Mouse (Mus musculus): ENCODE measurements around the gene Lzts3. TPM values are rescaled to one million over a fixed set of nuclear protein-coding genes. Genes with fewer than 3 reads are reported as not detected.

The Lzts3 gene
- polyA plus RNA-seq, 1 experiment from 2014 or later = 1.0 TPM

GRCm38 (mm10) chr2:130583902-130584560, 58.6 kb downstream of the Lzts3 start:
- no peak overlapping the region for H3K9ac ChIP-seq
- H3K27ac ChIP-seq (ENCODE audit: low read depth) = no peak overlapping the region
- no peaks in the 10 kb centered on the region for H3K4me1 ChIP-seq (ENCODE audit: insufficient read depth)
- no peaks in the 10 kb centered on the region for H3K9me3 ChIP-seq (ENCODE audit: low read depth, low read length)
- no peak overlapping the region for H3K4me3 ChIP-seq (ENCODE audit: low read depth, low read length)
- no peak overlapping the region for H3K4me2 ChIP-seq
- WGBS = 66% methylated on average over 10 of the region's 10 CpGs
- ATAC-seq (ENCODE audit: insufficient read depth) (no peak), DNase-seq (no peak)
- H3K27me3 ChIP-seq (ENCODE audit: insufficient read depth, low read length) = peaks cover 41% of the 10 kb centered on the region
- TF ChIP-seq CTCF (IDR thresholded peaks at IDR 0.05; ENCODE audit: low read depth) = no peak
- no peaks in the 10 kb centered on the region for H3K36me3 ChIP-seq (ENCODE audit: insufficient read depth)

Other genes with a start within 250 kb of the Lzts3 start
- 49.1 and 59.0 TPM in 2 replicates for gene Cpxm1, start 245.2 kb downstream of the Lzts3 start, polyA plus RNA-seq (2014; fragmentation: Nextera tagmentation; extraction: Ambion mirVana)
- gene Gm28372, start 237.6 kb downstream of the Lzts3 start, polyA plus RNA-seq (2014; fragmentation: Nextera tagmentation; extraction: Ambion mirVana) = not detected in 2 replicates
- gene 1700020A23Rik, start 237.5 kb downstream of the Lzts3 start, polyA plus RNA-seq (2014; fragmentation: Nextera tagmentation; extraction: Ambion mirVana) = not detected in 2 replicates
- not detected in 2 replicates for gene Tmem239, start 236.3 kb downstream of the Lzts3 start, polyA plus RNA-seq (2014; fragmentation: Nextera tagmentation; extraction: Ambion mirVana)
- gene Vps16, start 218.5 kb downstream of the Lzts3 start, polyA plus RNA-seq (2014; fragmentation: Nextera tagmentation; extraction: Ambion mirVana) = 63.3 and 66.0 TPM in 2 replicates
- 10.8 and 13.5 TPM in 2 replicates for gene Pced1a, start 218.1 kb downstream of the Lzts3 start, polyA plus RNA-seq (2014; fragmentation: Nextera tagmentation; extraction: Ambion mirVana)
- gene Ptpra, start 192.5 kb downstream of the Lzts3 start, polyA plus RNA-seq (2014; fragmentation: Nextera tagmentation; extraction: Ambion mirVana) = 91.5 and 99.3 TPM in 2 replicates
- 88.6 and 93.1 TPM in 2 replicates for gene Mrps26, start 79.1 kb downstream of the Lzts3 start, polyA plus RNA-seq (2014; fragmentation: Nextera tagmentation; extraction: Ambion mirVana)
- gene Oxt, start 66.6 kb downstream of the Lzts3 start, polyA plus RNA-seq (2014; fragmentation: Nextera tagmentation; extraction: Ambion mirVana) = not detected in 2 replicates
- gene Avp, start 60.2 kb downstream of the Lzts3 start, polyA plus RNA-seq (2014; fragmentation: Nextera tagmentation; extraction: Ambion mirVana) = not detected in 2 replicates
- gene Fastkd5, start 12.8 kb downstream of the Lzts3 start, polyA plus RNA-seq (2014; fragmentation: Nextera tagmentation; extraction: Ambion mirVana) = 18.3 and 18.6 TPM in 2 replicates
- 12.4 and 12.6 TPM in 2 replicates for gene Ubox5, start 12.8 kb downstream of the Lzts3 start, polyA plus RNA-seq (2014; fragmentation: Nextera tagmentation; extraction: Ambion mirVana)
- gene Ddrgk1, start 21.9 kb upstream of the Lzts3 start, polyA plus RNA-seq (2014; fragmentation: Nextera tagmentation; extraction: Ambion mirVana) = 52.0 and 55.6 TPM in 2 replicates
- 108 and 111 TPM in 2 replicates for gene Itpa, start 24.8 kb upstream of the Lzts3 start, polyA plus RNA-seq (2014; fragmentation: Nextera tagmentation; extraction: Ambion mirVana)
- gene Slc4a11, start 54.7 kb upstream of the Lzts3 start, polyA plus RNA-seq (2014; fragmentation: Nextera tagmentation; extraction: Ambion mirVana) = 0.68 and 0.78 TPM in 2 replicates

Data from lung, embryonic 14.5 days (tissue).